Mouse (Mus musculus): ENCODE results near the gene Gstp3. TPM values are rescaled to one million over a fixed set of nuclear protein-coding genes. Genes with fewer than 3 reads are reported as not detected.

Gstp3 gene
- total and polyA plus RNA-seq, 3 experiments: 9.3 to 38.1 (median 24.6) TPM

DNA sequence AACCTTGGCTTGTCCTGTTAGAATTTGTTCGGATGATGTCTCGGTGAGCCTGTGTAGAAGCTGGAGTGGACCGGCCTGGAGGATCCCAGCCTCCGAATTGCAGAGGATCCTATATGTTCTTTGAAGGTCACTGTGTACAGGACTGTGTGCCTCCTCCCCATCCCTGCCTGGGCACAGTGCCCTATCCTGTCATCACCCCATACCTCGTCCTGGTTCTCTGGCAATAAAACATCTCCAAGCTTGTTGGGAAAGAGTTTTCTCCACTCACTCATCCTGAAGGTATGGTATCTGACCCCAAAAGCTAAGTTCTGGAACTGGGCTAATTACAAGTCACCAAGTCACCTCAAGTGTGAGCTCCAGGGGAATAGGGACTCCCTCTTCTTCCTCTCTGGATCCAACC is 27.7 kb upstream of the Gstp3 start:
- Histone ChIP-seq H3K36me3 (replicated peaks) (no peaks in the 10 kb centered on the region), H3K27me3 (ENCODE audit: insufficient read depth, low read length) (peaks cover 66% of the 10 kb centered on the region), H3K4me3 (ENCODE audit: low read depth, low read length) (no peak overlapping the region), H3K9me3 (replicated peaks) (no peaks in the 10 kb centered on the region), H3K4me1 (ENCODE audit: insufficient read depth, low read depth, low read length) (peaks cover 3% of the 10 kb centered on the region; the same call in 1 of the 2 replicates)
- TF ChIP-seq POLR2AphosphoS5 (IDR thresholded peaks at IDR 0.05; ENCODE audit: insufficient replicate concordance, low read depth, low read length): no peak
- no peak for TF ChIP-seq GATA1 (IDR thresholded peaks at IDR 0.05; ENCODE audit: borderline replicate concordance, low read length)
- ATAC-seq (ENCODE audit: extremely low read depth, insufficient number of reproducible peaks, low FRiP score, poor library complexity, severe bottlenecking) (no peak), DNase-seq (ENCODE audit: low spot score) (no peak)

DNA sequence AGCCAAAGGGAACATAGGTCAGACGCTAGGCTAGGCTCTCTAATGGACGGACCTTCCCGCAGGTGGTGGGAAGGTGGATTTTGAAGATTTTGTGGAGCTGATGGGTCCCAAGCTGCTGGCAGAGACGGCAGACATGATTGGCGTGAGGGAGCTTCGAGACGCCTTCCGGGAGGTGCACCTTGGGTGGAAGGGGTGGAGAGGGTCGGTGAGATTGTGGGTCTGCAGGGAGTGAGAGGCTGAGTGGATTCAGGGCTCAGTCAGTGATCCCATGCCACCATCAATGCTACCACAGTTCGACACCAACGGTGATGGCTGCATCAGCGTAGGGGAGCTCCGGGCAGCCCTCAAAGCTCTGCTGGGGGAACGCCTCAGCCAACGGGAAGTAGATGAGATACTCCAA is 26.8 kb upstream of the Gstp3 start:
- Histone ChIP-seq H3K36me3 (replicated peaks) (no peaks in the 10 kb centered on the region), H3K27me3 (ENCODE audit: insufficient read depth, low read length) (peaks cover 73% of the 10 kb centered on the region)

DNA sequence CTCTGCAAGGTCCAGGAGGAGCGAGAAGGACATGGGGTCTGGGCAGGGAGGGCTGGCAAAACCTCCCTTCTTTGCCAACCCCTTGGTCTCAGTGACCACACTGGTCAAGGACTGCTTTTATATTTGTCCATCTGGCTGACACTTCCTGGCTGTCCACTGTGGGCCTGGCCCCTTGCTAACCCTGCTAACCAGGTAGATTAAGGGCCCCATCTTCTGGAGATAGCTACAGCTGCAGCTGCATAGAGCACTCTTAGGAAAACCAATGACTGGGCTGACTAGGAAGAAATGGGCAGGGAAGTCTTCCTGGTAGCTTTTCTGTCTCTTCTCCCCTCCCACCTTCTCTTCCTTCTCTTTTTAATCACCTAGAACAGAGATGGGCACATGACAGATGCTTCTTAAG is 25.6 kb upstream of the Gstp3 start:
- Histone ChIP-seq H3K27me3 (ENCODE audit: insufficient read depth, low read length) (peaks cover 77% of the 10 kb centered on the region), H3K9me3 (replicated peaks) (no peaks in the 10 kb centered on the region), H3K4me1 (ENCODE audit: insufficient read depth, low read depth, low read length) (peaks cover 6% of the 10 kb centered on the region), H3K4me3 (ENCODE audit: low read depth, low read length) (no peak overlapping the region), H3K36me3 (replicated peaks) (no peaks in the 10 kb centered on the region)
- TF ChIP-seq TAL1 (conservative IDR thresholded peaks at IDR 0.05; ENCODE audit: low read depth, low read length) (no peak), POLR2AphosphoS5 (IDR thresholded peaks at IDR 0.05; ENCODE audit: insufficient replicate concordance, low read depth, low read length) (no peak), GATA2 (IDR thresholded peaks at IDR 0.05; ENCODE audit: borderline replicate concordance, low read depth, low read length) (no peak), CTCF (IDR thresholded peaks at IDR 0.05; ENCODE audit: low read depth, low read length) (no peak)
- no peak for ATAC-seq (ENCODE audit: extremely low read depth, insufficient number of reproducible peaks, low FRiP score, poor library complexity, severe bottlenecking)
- DNase-seq (ENCODE audit: low spot score): no peak

More for the DNA sequence above, 26.8 kb upstream of the Gstp3 start:
- H3K4me1 ChIP-seq (ENCODE audit: insufficient read depth, low read depth, low read length): no peaks in the 10 kb centered on the region; the same call in 1 of the 2 replicates
- no peak for ATAC-seq (ENCODE audit: extremely low read depth, insufficient number of reproducible peaks, low FRiP score, poor library complexity, severe bottlenecking)
- TF ChIP-seq GATA2 (IDR thresholded peaks at IDR 0.05; ENCODE audit: borderline replicate concordance, low read depth, low read length) (no peak), GATA1 (IDR thresholded peaks at IDR 0.05; ENCODE audit: borderline replicate concordance, low read length) (no peak), POLR2AphosphoS5 (IDR thresholded peaks at IDR 0.05; ENCODE audit: insufficient replicate concordance, low read depth, low read length) (no peak), CTCF (IDR thresholded peaks at IDR 0.05; ENCODE audit: low read depth, low read length) (no peak), TAL1 (conservative IDR thresholded peaks at IDR 0.05; ENCODE audit: low read depth, low read length) (no peak)
- DNase-seq (ENCODE audit: low spot score): no peak
- no peak overlapping the region for H3K4me3 ChIP-seq (ENCODE audit: low read depth, low read length)
- no peaks in the 10 kb centered on the region for H3K9me3 ChIP-seq (replicated peaks)

GRCm38 (mm10) chr19:4083826-4084225 is 24.5 kb upstream of the Gstp3 start:
- Histone ChIP-seq H3K27me3 (ENCODE audit: insufficient read depth, low read length) (peaks cover 75% of the 10 kb centered on the region), H3K4me3 (ENCODE audit: low read depth, low read length) (no peak overlapping the region), H3K9me3 (replicated peaks) (no peaks in the 10 kb centered on the region), H3K36me3 (replicated peaks) (no peaks in the 10 kb centered on the region), H3K4me1 (ENCODE audit: insufficient read depth, low read depth, low read length) (peaks cover 6% of the 10 kb centered on the region)
- no peak for ATAC-seq (ENCODE audit: extremely low read depth, insufficient number of reproducible peaks, low FRiP score, poor library complexity, severe bottlenecking)
- TF ChIP-seq POLR2AphosphoS5 (IDR thresholded peaks at IDR 0.05; ENCODE audit: insufficient replicate concordance, low read depth, low read length) (no peak), GATA2 (IDR thresholded peaks at IDR 0.05; ENCODE audit: borderline replicate concordance, low read depth, low read length) (no peak), TAL1 (conservative IDR thresholded peaks at IDR 0.05; ENCODE audit: low read depth, low read length) (no peak)
- no peak for DNase-seq (ENCODE audit: low spot score)

GRCm38 (mm10) chr19:4083316-4083715 is 23.9 kb upstream of the Gstp3 start:
- peaks cover 71% of the 10 kb centered on the region for H3K27me3 ChIP-seq (ENCODE audit: insufficient read depth, low read length)
- no peak for ATAC-seq (ENCODE audit: extremely low read depth, insufficient number of reproducible peaks, low FRiP score, poor library complexity, severe bottlenecking)
- peaks cover 6% of the 10 kb centered on the region for H3K4me1 ChIP-seq (ENCODE audit: insufficient read depth, low read depth, low read length)
- TF ChIP-seq CTCF (IDR thresholded peaks at IDR 0.05; ENCODE audit: low read depth, low read length) (no peak), GATA2 (IDR thresholded peaks at IDR 0.05; ENCODE audit: borderline replicate concordance, low read depth, low read length) (no peak), POLR2AphosphoS5 (IDR thresholded peaks at IDR 0.05; ENCODE audit: insufficient replicate concordance, low read depth, low read length) (no peak), GATA1 (IDR thresholded peaks at IDR 0.05; ENCODE audit: borderline replicate concordance, low read length) (no peak), TAL1 (conservative IDR thresholded peaks at IDR 0.05; ENCODE audit: low read depth, low read length) (no peak)
- no peak overlapping the region for H3K4me3 ChIP-seq (ENCODE audit: low read depth, low read length)
- H3K36me3 ChIP-seq (replicated peaks): no peaks in the 10 kb centered on the region
- no peaks in the 10 kb centered on the region for H3K9me3 ChIP-seq (replicated peaks)
- DNase-seq (ENCODE audit: low spot score): no peak

DNA sequence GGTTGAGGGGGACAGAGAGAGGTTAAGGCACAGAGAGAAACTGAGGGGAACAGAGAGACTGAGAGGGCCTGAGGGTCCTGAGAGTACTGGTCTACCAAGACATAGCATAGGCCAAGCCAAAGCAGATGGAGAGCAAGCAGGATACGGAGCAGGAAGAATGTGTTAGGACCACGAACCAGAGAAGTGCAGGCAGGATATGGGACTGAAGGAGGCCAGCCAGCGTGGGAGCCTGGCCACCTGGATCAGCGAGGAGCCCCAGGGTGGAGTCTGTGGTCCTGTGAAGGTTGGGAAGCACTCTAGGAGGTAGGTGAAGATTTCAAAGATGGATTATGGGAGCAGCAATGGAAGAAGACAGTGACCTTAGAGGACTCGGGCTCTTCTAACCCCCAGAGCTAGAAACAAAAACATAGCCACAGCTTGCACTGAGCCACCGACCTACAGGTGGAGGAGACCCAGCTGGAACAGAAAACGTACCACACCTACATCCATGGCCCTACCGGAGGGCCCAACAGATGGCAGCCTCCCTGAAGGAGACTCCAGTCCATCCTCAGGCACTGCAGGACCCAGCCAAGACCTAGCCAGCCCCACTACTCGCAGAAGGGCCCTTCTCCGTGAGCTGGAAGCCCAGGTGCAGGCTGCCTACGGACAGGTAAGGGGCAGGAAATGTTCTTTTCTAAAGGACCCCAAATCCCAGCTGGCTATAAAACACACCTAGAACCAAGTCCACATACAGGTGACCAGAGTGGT is 23.0 kb upstream of the Gstp3 start:
- Histone ChIP-seq H3K9me3 (replicated peaks) (no peaks in the 10 kb centered on the region), H3K36me3 (replicated peaks) (no peaks in the 10 kb centered on the region), H3K4me1 (ENCODE audit: insufficient read depth, low read depth, low read length) (peaks cover 6% of the 10 kb centered on the region), H3K4me3 (ENCODE audit: low read depth, low read length) (no peak overlapping the region), H3K27me3 (ENCODE audit: insufficient read depth, low read length) (peaks cover 75% of the 10 kb centered on the region)
- ATAC-seq (ENCODE audit: extremely low read depth, insufficient number of reproducible peaks, low FRiP score, poor library complexity, severe bottlenecking): no peak
- TF ChIP-seq POLR2AphosphoS5 (IDR thresholded peaks at IDR 0.05; ENCODE audit: insufficient replicate concordance, low read depth, low read length) (no peak), TAL1 (conservative IDR thresholded peaks at IDR 0.05; ENCODE audit: low read depth, low read length) (no peak), GATA2 (IDR thresholded peaks at IDR 0.05; ENCODE audit: borderline replicate concordance, low read depth, low read length) (no peak), CTCF (IDR thresholded peaks at IDR 0.05; ENCODE audit: low read depth, low read length) (no peak), GATA1 (IDR thresholded peaks at IDR 0.05; ENCODE audit: borderline replicate concordance, low read length) (no peak)
- no peak for DNase-seq (ENCODE audit: low spot score)

All from G1E (cell line).